Comparison of ENCODE assay signal across 10 mouse cellular contexts in the genomic region with DNA sequence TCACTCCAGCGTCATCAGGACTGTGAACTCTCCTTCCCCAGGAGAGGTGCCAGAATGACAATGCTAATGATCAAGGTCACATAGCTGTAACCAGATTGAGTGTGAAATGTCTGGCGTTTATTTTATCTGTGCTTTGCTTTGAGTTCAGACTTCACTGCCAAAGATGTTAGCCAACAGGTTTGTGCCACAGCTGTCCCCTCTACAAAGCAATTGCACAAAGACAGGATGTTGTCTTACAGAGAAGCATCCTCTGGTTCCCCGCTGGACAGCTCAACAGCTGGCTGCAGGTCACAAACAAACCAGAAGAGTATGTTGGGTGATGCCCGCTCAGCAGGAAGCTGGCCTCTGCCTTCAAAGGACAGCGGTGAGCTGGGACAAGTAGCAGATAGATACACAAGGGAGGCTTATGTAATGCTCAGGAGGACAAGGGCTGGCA.
A peak's percentile ranks its signal among the peaks of the same experiment; 100 is the strongest.
DNase-seq lines count a peak whose midpoint lies in the region; ATAC-seq and TF ChIP-seq lines count a peak whose summit lies in the region.
"Had no signal": no experiment of that assay in that cellular context is flagged by ENCODE, and none has a peak within 500 bp of the region (broad histone marks: within the 10 kb centered on the region; RNA-seq: fewer than 3 reads in every experiment).

No protein-coding gene starts in this region.

- no peak overlapping the region for H3K9ac ChIP-seq in liver, adult 2 months (ENCODE audit: low read depth, low read length)
- H3K9ac ChIP-seq in liver, embryonic 12.5 days, result no peak overlapping the region

- no peak for ATAC-seq in liver, embryonic 12.5 days
- no peak for ATAC-seq in megakaryocyte progenitor cell, adult 5-6 weeks (replicated peaks; ENCODE audit: poor library complexity)

- H3K4me3 ChIP-seq in liver, adult 2 months (ENCODE audit: insufficient read depth, low read depth, low read length), result no peak overlapping the region
- no peak overlapping the region for H3K4me3 ChIP-seq in liver, embryonic 12.5 days
- H3K4me3 ChIP-seq in heart, embryonic 10.5 days, result peak overlapping the region; percentile 29; the same call in 1 of the 2 replicates
- H3K4me3 ChIP-seq: megakaryocyte, embryonic 14.5 days had no signal

- no peak overlapping the region for H3K27ac ChIP-seq in liver, adult 2 months (replicated peaks; ENCODE audit: insufficient read depth, low read depth, low read length)
- no peak overlapping the region for H3K27ac ChIP-seq in liver, embryonic 12.5 days
- 0 out of 2 replicates have a peak overlapping the region, but pooled peaks have one; percentile 54 for H3K27ac ChIP-seq in heart, embryonic 10.5 days

- peak; percentile 89 for DNase-seq in liver, adult 2 months (ENCODE audit: extremely low read depth, low read depth, low spot score)
- DNase-seq in adrenal gland, postnatal 10 days, result peak; percentile 49
- no peak for DNase-seq in heart, embryonic 10.5 days (ENCODE audit: low spot score)
- DNase-seq in kidney, postnatal 36 days, result peak; percentile 48 to 56
- no peak for DNase-seq in gastrocnemius, postnatal 36 days
- no peak for DNase-seq in layer of hippocampus, postnatal 36 days
- DNase-seq: cerebellum, adult 18-20 months had no signal

- H3K79me2 ChIP-seq in liver, adult 2 months (ENCODE audit: control insufficient read depth, insufficient read depth, low read length), result no peaks in the 10 kb centered on the region

- no peak for TF ChIP-seq CTCF in liver, adult 2 months (IDR thresholded peaks at IDR 0.05; ENCODE audit: low read depth, low read length)

- H3K27me3 ChIP-seq in liver, adult 2 months (ENCODE audit: control insufficient read depth, insufficient read depth, low read length), result no peaks in the 10 kb centered on the region
- peaks cover 8% of the 10 kb centered on the region; the same call in 1 of the 2 replicates for H3K27me3 ChIP-seq in liver, embryonic 12.5 days (replicated peaks)
- no peaks in the 10 kb centered on the region for H3K27me3 ChIP-seq in heart, embryonic 10.5 days (ENCODE audit: insufficient read depth, poor library complexity, severe bottlenecking)

- H3K36me3 ChIP-seq in liver, adult 2 months (ENCODE audit: control insufficient read depth, insufficient read depth, low read length), result no peaks in the 10 kb centered on the region
- no peaks in the 10 kb centered on the region for H3K36me3 ChIP-seq in liver, embryonic 12.5 days
- no peaks in the 10 kb centered on the region for H3K36me3 ChIP-seq in heart, embryonic 10.5 days

- 4% methylated on average over 5 of the region's 5 CpGs for WGBS in liver, adult 2 months
- 18% methylated on average over 5 of the region's 5 CpGs for WGBS in liver, embryonic 12.5 days (ENCODE audit: insufficient replicate concordance)
- 9% methylated on average over 5 of the region's 5 CpGs for WGBS in heart, embryonic 10.5 days

- H3K4me2 ChIP-seq in liver, embryonic 12.5 days, result no peak overlapping the region

- TF ChIP-seq POLR2A in liver, adult 2 months (IDR thresholded peaks at IDR 0.05; ENCODE audit: extremely low read depth, insufficient read depth, low read length), result no peak

- peaks cover 9% of the 10 kb centered on the region; the same call in 1 of the 2 replicates for H3K4me1 ChIP-seq in liver, adult 2 months (ENCODE audit: control insufficient read depth, insufficient read depth, low read length)
- peaks cover 8% of the 10 kb centered on the region for H3K4me1 ChIP-seq in liver, embryonic 12.5 days
- peaks cover 17% of the 10 kb centered on the region for H3K4me1 ChIP-seq in heart, embryonic 10.5 days

- intact Hi-C loops in gastrocnemius, postnatal 36 days (cut with DNase I), result no loop called here

- H3K9me3 ChIP-seq in liver, embryonic 12.5 days (replicated peaks), result no peaks in the 10 kb centered on the region
- no peaks in the 10 kb centered on the region for H3K9me3 ChIP-seq in heart, embryonic 10.5 days
- H3K9me3 ChIP-seq: megakaryocyte, embryonic 14.5 days had no signal

Comparison
In these comparisons a context has a peak if more than half of its experiments do, and no peak if none do; other contexts are left out.
1. DNase-seq: peak in liver, adult 2 months (single experiment), adrenal gland, postnatal 10 days (single experiment) and kidney, postnatal 36 days (2 of 2); none in heart, embryonic 10.5 days (single experiment), gastrocnemius, postnatal 36 days (0 of 2) and layer of hippocampus, postnatal 36 days (0 of 2).